Mouse (Mus musculus) forebrain, embryonic 12.5 days (tissue): ENCODE results near the gene Astn2. TPM values are rescaled to one million over a fixed set of nuclear protein-coding genes. Genes with fewer than 3 reads are reported as not detected.

Experiments used
- ATAC-seq: fragments of 200-750 bp; cut with Nextera tagmentation; 2 replicates; pipeline ENCODE4 v1.8.0; 2017; ENCODE audit warnings: moderate TSS enrichment; ENCODE audit not compliant: low FRiP score
- H3K27ac ChIP-seq: fragments of 300-500 bp; sonication (generic); 2 replicates; pipeline ENCODE4 v1.5.1; 2016; ENCODE audit warnings: mild to moderate bottlenecking
- H3K27me3 ChIP-seq: fragments of 300-500 bp; sonication (generic); 2 replicates; pipeline ENCODE4 v1.6.1; 2016; ENCODE audit warnings: mild to moderate bottlenecking
- H3K36me3 ChIP-seq: fragments of 300-500 bp; sonication (generic); replicated peaks from 2 replicates; pipeline ENCODE4 v1.6.1; 2016; ENCODE audit warnings: mild to moderate bottlenecking
- H3K4me1 ChIP-seq: fragments of 300-500 bp; sonication (generic); 2 replicates; pipeline ENCODE4 v1.6.1; 2016
- H3K4me2 ChIP-seq: fragments of 300-500 bp; sonication (generic); 2 replicates; pipeline ENCODE4 v1.6.1; 2016; ENCODE audit warnings: mild to moderate bottlenecking, moderate library complexity
- H3K4me3 ChIP-seq: fragments of 300-500 bp; sonication (generic); replicated peaks from 2 replicates; pipeline ENCODE4 v1.5.1; 2016; ENCODE audit warnings: mild to moderate bottlenecking
- H3K9ac ChIP-seq: fragments of 300-500 bp; sonication (generic); 2 replicates; pipeline ENCODE4 v1.6.1; 2016; ENCODE audit warnings: mild to moderate bottlenecking
- H3K9me3 ChIP-seq: fragments of 300-500 bp; sonication (generic); 2 replicates; pipeline ENCODE4 v1.6.1; 2016
- WGBS: fragments of 180-500 bp; shearing (Covaris S2); methylation state at CpG from one replicate; pipeline ENCODE4 v1.1.7; 2016; 5-methylcytosine and 5-hydroxymethylcytosine counted together
- polyA plus RNA-seq: library from polyadenylated mRNA; unstranded; fragments of >200 nt; fragmentation: Nextera tagmentation; extraction: Ambion mirVana; gene quantifications from 2 replicates; pipeline ENCODE4 v1.2.1, GENCODE M21; 2016

Astn2 gene
- polyA plus RNA-seq, 1 experiment from 2014 or later, result 1.9 TPM

DNA sequence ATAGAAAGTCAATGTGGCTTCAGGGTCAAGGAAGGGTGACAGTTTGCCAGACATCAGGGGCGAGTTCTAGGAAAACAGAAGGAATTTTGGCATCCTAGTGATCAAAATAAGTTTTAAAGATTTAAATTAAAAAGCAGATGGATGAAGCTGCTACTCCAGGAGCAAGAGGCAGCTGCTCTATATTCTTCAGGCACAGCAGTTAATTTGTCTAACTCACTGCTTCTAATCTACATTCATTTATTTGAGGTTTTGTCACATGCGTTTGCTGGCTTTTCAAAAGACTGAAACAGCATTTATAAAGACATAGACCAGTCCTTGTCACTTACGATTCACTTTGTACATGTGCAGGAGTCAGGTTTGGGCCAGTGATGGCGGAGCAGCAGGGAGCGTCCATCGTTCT lies 98.0 kb downstream of the Astn2 start:
- no peak overlapping the region for H3K27ac ChIP-seq
- H3K36me3 ChIP-seq, result no peaks in the 10 kb centered on the region
- no peak for ATAC-seq
- WGBS, result 77% methylated on average over 6 of the region's 6 CpGs
- no peak overlapping the region for H3K4me2 ChIP-seq
- no peak overlapping the region for H3K9ac ChIP-seq
- H3K27me3 ChIP-seq, result no peaks in the 10 kb centered on the region
- H3K9me3 ChIP-seq, result no peaks in the 10 kb centered on the region
- H3K4me1 ChIP-seq, result peaks cover 7% of the 10 kb centered on the region
- no peak overlapping the region for H3K4me3 ChIP-seq

DNA sequence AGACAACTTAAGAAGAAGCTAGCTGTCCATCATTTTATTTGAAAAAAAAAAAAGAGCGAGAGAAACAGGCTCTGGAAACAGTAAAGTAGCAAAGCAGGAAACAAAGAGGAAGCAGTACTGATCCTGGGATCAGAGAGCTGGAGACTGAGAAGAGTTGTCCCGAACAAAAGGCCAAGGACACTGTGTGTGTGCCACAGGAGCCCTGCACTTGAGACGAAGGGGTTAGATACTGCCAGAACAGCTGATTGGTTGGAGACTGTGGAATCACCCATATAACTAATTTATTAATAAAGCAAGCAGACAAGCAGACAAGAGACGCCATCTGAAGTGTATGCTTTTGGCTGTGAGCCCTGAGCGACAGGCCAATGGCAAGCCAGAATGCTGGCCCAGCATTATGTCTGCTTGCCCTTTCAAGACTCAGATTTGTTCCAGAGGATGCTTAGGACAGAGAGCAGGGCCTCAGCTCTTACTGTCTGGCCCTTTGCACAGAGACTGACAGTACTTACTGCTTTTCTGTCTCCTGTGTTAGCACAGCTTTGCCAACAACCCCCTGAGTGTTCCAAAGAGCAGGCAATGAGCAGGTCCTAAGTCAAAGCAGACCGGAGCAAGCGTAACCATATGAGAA lies 101.6 kb downstream of the Astn2 start:
- Histone ChIP-seq H3K9ac (no peak overlapping the region), H3K27me3 (no peaks in the 10 kb centered on the region), H3K4me2 (no peak overlapping the region), H3K36me3 (no peaks in the 10 kb centered on the region), H3K27ac (no peak overlapping the region), H3K4me3 (no peak overlapping the region), H3K9me3 (no peaks in the 10 kb centered on the region), H3K4me1 (peaks cover 7% of the 10 kb centered on the region)
- ATAC-seq, result 0 out of 2 replicates have a peak, but pooled peaks have one; percentile 49
- WGBS, result 61% methylated on average over 7 of the region's 7 CpGs

DNA sequence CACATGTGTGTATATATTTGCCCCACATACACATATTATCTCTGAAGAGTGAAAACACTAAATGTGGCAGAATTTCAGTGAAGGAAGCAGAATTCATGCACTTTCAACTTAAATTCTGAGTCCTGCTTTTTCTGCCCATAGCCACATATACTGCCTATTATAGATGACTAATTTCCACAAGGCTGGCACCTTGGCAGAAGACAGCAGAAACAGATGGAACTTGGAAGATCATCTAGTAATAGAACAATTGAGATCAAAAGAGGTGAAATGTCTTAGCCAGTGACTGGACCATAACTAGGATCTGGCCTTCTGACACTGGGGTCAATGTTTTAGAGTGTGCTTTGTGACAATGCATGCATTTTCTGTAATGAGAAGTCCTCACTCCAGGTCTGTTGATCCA lies 119.4 kb downstream of the Astn2 start:
- H3K4me2 ChIP-seq, result no peak overlapping the region
- H3K36me3 ChIP-seq, result no peaks in the 10 kb centered on the region
- H3K27me3 ChIP-seq, result no peaks in the 10 kb centered on the region
- no peak overlapping the region for H3K9ac ChIP-seq
- no peak overlapping the region for H3K27ac ChIP-seq
- ATAC-seq, result no peak
- no peak overlapping the region for H3K4me3 ChIP-seq
- H3K4me1 ChIP-seq, result no peaks in the 10 kb centered on the region
- no peaks in the 10 kb centered on the region for H3K9me3 ChIP-seq

DNA sequence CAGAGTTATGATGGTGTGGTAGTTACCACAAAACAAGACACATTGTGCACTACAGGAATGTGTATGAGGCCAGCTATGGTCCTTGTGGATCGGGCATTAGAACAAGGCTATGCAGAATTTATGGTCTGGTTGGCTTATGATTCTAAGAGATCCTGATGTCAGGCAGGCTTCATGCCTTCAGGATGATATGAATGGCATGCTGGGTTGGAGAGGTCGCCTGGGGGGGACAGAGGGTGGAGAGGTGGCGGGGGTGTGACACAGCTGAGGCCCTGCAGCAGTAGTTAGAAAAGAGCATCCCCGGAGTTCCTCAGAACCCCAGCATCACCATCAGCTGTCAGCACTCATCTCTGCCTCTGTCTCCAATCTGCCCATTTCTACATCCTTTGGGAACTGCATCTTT lies 128.3 kb downstream of the Astn2 start:
- Histone ChIP-seq H3K4me1 (no peaks in the 10 kb centered on the region), H3K9me3 (no peaks in the 10 kb centered on the region), H3K4me3 (no peak overlapping the region), H3K36me3 (no peaks in the 10 kb centered on the region), H3K27ac (no peak overlapping the region), H3K4me2 (no peak overlapping the region), H3K27me3 (no peaks in the 10 kb centered on the region), H3K9ac (no peak overlapping the region)
- ATAC-seq, result no peak
- 77% methylated on average over 4 of the region's 4 CpGs for WGBS

DNA sequence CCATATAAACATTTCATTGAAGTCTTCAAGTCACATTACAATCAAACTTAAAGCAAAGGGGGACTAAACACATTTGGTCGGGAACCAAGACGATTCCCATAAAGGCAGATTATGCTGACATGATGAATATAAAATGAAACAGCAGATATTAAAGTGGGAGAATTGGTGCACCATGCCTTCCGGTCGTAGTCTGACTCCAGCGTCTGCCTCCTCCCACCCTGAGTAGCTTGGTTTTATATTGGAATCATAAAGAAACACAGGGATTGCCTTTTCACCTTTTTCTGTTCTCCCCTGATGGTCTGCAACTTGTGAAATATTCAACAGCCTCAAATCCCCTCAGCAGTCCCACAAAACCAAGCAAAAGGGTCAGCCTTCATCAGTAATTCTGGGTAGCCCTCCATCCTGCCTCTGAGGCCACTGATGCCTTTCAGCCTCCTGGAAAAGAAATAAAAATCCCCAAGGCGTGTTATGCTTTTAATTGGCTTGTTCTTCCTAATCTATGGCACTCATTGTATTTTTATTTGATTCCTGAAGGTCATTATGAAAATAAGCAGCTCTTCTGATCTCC lies 132.8 kb downstream of the Astn2 start:
- Histone ChIP-seq H3K9ac (no peak overlapping the region), H3K9me3 (no peaks in the 10 kb centered on the region), H3K27me3 (no peaks in the 10 kb centered on the region), H3K4me2 (no peak overlapping the region), H3K36me3 (no peaks in the 10 kb centered on the region), H3K27ac (no peak overlapping the region), H3K4me1 (no peaks in the 10 kb centered on the region), H3K4me3 (no peak overlapping the region)
- 85% methylated on average over 6 of the region's 6 CpGs for WGBS
- no peak for ATAC-seq

DNA sequence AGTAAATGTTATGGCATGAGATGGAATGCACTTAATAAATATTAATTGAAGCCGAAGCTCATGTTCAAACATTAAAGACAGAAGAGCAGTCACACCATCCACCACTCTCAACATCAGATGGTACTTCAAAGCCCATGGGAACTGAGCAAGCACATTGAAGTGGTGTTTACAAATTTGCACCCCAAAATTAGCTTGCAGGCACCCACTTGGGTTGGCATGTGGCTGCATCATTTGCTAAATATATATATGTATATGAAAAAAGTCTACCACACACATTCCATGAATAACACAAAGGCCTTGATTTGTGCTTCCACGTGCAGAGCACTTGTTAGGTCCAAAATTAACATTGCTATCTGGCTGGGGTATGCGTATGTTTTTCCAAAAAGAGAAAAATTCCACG lies 140.4 kb downstream of the Astn2 start:
- H3K36me3 ChIP-seq, result no peaks in the 10 kb centered on the region
- no peak overlapping the region for H3K4me2 ChIP-seq
- ATAC-seq, result no peak
- no peak overlapping the region for H3K9ac ChIP-seq
- no peaks in the 10 kb centered on the region for H3K4me1 ChIP-seq
- H3K9me3 ChIP-seq, result no peaks in the 10 kb centered on the region
- H3K27me3 ChIP-seq, result no peaks in the 10 kb centered on the region
- H3K27ac ChIP-seq, result no peak overlapping the region
- 88% methylated on average over 4 of the region's 4 CpGs for WGBS
- no peak overlapping the region for H3K4me3 ChIP-seq

DNA sequence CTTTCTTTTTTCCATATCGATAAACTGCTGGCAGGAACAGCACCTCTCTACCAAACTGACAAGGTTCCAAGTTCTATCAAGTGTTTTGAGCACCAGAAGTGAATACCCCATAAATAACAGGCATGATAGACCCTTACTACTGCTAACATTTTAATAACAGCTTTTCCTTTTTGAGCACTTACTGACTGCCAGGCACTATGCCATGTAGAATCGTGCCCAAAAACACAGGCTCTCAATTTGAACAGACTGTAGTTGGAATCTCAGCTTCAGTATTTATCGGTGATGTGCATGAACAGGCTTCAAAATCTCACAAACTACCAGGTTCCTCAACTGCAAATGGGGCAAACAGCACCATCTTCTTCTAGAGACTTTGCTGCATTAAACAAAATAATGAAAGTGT lies 143.1 kb downstream of the Astn2 start:
- no peaks in the 10 kb centered on the region for H3K9me3 ChIP-seq
- WGBS, result 90% methylated on average over 3 of the region's 3 CpGs
- no peaks in the 10 kb centered on the region for H3K4me1 ChIP-seq
- no peak overlapping the region for H3K4me3 ChIP-seq
- ATAC-seq, result no peak
- H3K27me3 ChIP-seq, result no peaks in the 10 kb centered on the region
- no peaks in the 10 kb centered on the region for H3K36me3 ChIP-seq
- no peak overlapping the region for H3K4me2 ChIP-seq
- no peak overlapping the region for H3K27ac ChIP-seq
- H3K9ac ChIP-seq, result no peak overlapping the region

DNA sequence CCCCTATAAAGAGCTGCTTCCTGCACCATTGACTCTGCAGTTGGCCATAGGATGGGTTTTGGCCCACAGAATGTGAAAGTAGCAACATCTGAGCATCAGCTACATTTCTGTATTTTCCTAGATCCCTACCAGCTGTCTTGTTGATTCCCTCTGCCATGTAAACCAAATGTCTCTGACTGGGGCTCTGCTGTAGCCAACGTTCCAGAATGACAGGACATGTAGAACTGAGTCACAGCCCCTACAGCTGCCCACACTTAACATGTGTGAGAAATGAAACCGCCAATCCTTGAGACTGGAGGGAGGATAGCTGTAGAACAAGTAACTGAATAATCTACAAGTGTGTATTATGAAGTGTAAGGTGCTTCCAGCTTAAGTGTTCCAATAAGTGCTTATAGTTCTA lies 145.5 kb downstream of the Astn2 start:
- Histone ChIP-seq H3K27ac (no peak overlapping the region), H3K9me3 (no peaks in the 10 kb centered on the region), H3K36me3 (no peaks in the 10 kb centered on the region), H3K9ac (no peak overlapping the region), H3K4me1 (no peaks in the 10 kb centered on the region), H3K27me3 (no peaks in the 10 kb centered on the region), H3K4me3 (no peak overlapping the region), H3K4me2 (no peak overlapping the region)
- no peak for ATAC-seq
- WGBS, result 83% methylated on average over 2 of the region's 2 CpGs

DNA sequence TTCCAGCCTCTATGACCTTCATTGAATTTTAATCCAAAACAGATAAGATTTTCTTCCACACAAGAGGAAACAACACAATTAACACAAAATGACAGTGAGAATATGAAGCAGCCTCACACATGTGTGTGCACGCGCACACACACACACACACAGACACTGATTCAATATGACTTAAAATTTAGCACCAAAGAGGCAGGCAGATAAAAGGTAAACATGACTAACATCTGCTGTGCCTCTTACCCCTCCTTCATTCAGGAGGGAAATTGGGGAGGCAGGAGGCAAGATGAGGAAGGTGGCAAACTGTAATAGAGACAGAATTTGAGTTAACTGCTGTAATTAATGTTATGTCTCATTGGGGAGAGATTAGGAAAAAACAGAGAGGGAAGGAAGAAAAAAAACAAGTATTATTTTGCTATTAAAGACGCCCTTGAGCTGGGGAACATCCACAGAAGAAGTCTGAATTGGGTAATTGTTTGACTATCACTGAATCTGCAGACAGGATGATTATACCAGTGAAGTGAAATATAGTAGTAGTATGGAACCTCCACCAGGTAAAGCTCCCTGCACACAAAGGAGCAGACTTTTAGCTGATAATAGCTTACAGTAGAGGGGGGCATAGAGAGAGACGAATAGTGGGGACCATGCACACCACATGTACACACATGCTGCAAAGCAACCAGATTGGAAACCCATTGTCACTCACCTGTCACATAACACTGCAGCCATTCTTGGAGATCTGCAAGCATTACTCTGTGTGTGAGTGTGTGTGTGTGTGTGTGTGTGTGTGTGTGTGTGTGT lies 149.5 kb downstream of the Astn2 start:
- no peak overlapping the region for H3K9ac ChIP-seq
- no peaks in the 10 kb centered on the region for H3K27me3 ChIP-seq
- no peaks in the 10 kb centered on the region for H3K4me1 ChIP-seq
- H3K9me3 ChIP-seq, result no peaks in the 10 kb centered on the region
- no peak overlapping the region for H3K27ac ChIP-seq
- WGBS, result 79% methylated on average over 4 of the region's 4 CpGs
- no peak overlapping the region for H3K4me3 ChIP-seq
- H3K4me2 ChIP-seq, result no peak overlapping the region
- 0 out of 2 replicates have a peak, but pooled peaks have one; percentile 23 for ATAC-seq
- no peaks in the 10 kb centered on the region for H3K36me3 ChIP-seq

DNA sequence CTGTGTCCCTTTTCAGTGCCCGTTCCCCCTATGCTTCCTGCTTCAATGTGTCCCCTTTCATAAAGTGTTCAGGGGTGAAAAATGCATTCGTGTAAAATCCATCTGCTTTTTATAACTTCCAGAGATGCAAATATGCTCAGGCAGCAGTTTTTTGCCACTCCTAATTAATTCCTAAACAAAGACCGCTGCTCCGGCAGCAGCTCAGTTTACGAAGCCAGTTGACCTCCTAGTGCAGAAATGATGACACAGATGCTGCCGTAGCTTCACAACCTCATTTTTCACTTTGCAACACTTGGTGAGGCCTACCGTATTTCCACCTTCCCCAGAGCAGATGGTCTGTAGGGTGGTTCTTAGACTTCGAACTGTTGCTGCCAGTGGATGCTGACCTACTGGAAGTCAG lies 155.9 kb downstream of the Astn2 start:
- Histone ChIP-seq H3K9ac (no peak overlapping the region), H3K4me2 (no peak overlapping the region), H3K36me3 (no peaks in the 10 kb centered on the region), H3K4me3 (no peak overlapping the region), H3K4me1 (no peaks in the 10 kb centered on the region), H3K27ac (no peak overlapping the region), H3K27me3 (no peaks in the 10 kb centered on the region), H3K9me3 (no peaks in the 10 kb centered on the region)
- ATAC-seq, result peak; percentile 41; the same call in 1 of the 2 replicates
- 45% methylated on average over 8 of the region's 8 CpGs for WGBS

DNA sequence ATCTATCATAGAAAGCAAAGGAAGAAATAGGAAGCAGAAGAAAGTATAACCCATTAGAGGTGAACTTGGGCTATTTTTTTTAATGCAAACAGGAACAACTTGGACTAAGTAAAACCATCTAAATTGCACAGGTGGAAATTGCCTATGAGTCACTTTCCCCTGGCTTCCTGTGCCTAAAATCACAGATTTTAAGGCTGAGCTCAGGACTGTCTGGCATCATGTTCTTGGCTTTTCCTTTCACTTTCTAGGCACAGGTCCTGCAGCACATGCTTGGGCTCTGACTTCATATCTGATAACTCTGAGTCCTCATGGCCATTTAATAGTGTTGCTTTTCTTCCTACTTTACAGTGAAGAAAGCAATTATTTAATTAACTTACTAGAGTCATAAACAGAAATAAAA lies 161.7 kb downstream of the Astn2 start:
- Histone ChIP-seq H3K4me1 (no peaks in the 10 kb centered on the region), H3K9ac (no peak overlapping the region), H3K9me3 (no peaks in the 10 kb centered on the region), H3K4me3 (no peak overlapping the region), H3K27ac (no peak overlapping the region), H3K36me3 (no peaks in the 10 kb centered on the region), H3K27me3 (no peaks in the 10 kb centered on the region), H3K4me2 (no peak overlapping the region)
- no peak for ATAC-seq

DNA sequence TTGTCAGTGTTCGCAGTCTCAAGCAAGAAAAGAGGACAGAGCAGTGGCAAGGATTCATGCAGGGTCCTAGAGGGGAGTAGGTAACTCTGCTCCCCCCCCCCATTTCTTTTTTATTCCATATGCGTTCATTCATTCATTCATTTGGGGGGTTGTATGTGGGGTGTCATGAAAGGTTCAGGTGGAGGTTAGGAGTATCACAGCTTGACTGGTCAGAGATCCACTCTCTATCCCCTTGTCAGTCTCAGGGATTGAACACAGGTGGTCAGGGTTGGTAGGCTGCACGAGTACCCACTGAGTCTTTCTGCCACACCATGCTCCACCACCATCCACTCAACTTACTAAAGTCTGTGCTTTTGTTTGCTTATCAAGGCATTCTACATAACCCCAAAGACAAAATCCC lies 171.6 kb downstream of the Astn2 start:
- Histone ChIP-seq H3K9ac (no peak overlapping the region), H3K36me3 (no peaks in the 10 kb centered on the region), H3K27ac (0 out of 2 replicates have a peak overlapping the region, but pooled peaks have one; percentile 25), H3K9me3 (no peaks in the 10 kb centered on the region), H3K27me3 (no peaks in the 10 kb centered on the region), H3K4me3 (no peak overlapping the region), H3K4me1 (no peaks in the 10 kb centered on the region; the same call in 1 of the 2 replicates), H3K4me2 (no peak overlapping the region)
- 85% methylated on average over 3 of the region's 3 CpGs for WGBS
- ATAC-seq, result 0 out of 2 replicates have a peak, but pooled peaks have one; percentile 28
